Mouse (Mus musculus): ENCODE measurements around the gene Ly6g5c. TPM values are rescaled to one million over a fixed set of nuclear protein-coding genes. Genes with fewer than 3 reads are reported as not detected.

Gene Ly6g5c
- polyA plus RNA-seq, 1 experiment from 2014 or later: not detected

GRCm38 (mm10) chr17:35077786-35078233 lies 30.3 kb upstream of the Ly6g5c start, which contains the start of gene Ly6g6d:
TSS of gene Ly6g6d (minus strand) at chr17:35078065.
- H3K4me3 ChIP-seq (ENCODE audit: low read depth, low read length): peak within 1 kb of the TSS; percentile 26
- H3K4me2 ChIP-seq (ENCODE audit: low read length): peak within 1 kb of the TSS; percentile 46
- 12% methylated on average over 14 of the region's 14 CpGs for WGBS
- no peaks in the 10 kb centered on the region for H3K27me3 ChIP-seq (ENCODE audit: control insufficient read depth, insufficient read depth, low read depth, low read length)
- H3K4me1 ChIP-seq (ENCODE audit: control insufficient read depth, insufficient read depth, low read length): no peaks in the 10 kb centered on the region
- no peaks in the 10 kb centered on the region for H3K9me3 ChIP-seq (replicated peaks; ENCODE audit: control insufficient read depth, low read length, poor library complexity, severe bottlenecking)
- no peak within 1 kb of the TSS for H3K27ac ChIP-seq (ENCODE audit: low read length)
- H3K9ac ChIP-seq (ENCODE audit: low read depth, low read length): peak within 1 kb of the TSS; percentile 54; the same call in 1 of the 2 replicates
- ATAC-seq: peak; percentile 36; the same call in 1 of the 2 replicates
- H3K36me3 ChIP-seq (ENCODE audit: control insufficient read depth, insufficient read depth, low read length): no peaks in the 10 kb centered on the region

- Histone ChIP-seq H3K36me3 (ENCODE audit: control insufficient read depth, insufficient read depth, low read length) (no peaks in the 10 kb centered on the region), H3K4me2 (ENCODE audit: low read length) (no peak overlapping the region), H3K4me1 (ENCODE audit: control insufficient read depth, insufficient read depth, low read length) (no peaks in the 10 kb centered on the region), H3K27ac (ENCODE audit: low read length) (no peak overlapping the region), H3K9me3 (replicated peaks; ENCODE audit: control insufficient read depth, low read length, poor library complexity, severe bottlenecking) (no peaks in the 10 kb centered on the region), H3K4me3 (ENCODE audit: low read depth, low read length) (no peak overlapping the region), H3K27me3 (ENCODE audit: control insufficient read depth, insufficient read depth, low read depth, low read length) (no peaks in the 10 kb centered on the region), H3K9ac (ENCODE audit: low read depth, low read length) (peak overlapping the region; percentile 10; the same call in 1 of the 2 replicates)
- no peak for ATAC-seq
- 78% methylated on average over 9 of the region's 9 CpGs for WGBS
Observed at GRCm38 (mm10) chr17:35079778-35080177, 28.3 kb upstream of the Ly6g5c start.

GRCm38 (mm10) chr17:35080248-35080647 lies 27.8 kb upstream of the Ly6g5c start:
- no peak overlapping the region for H3K4me3 ChIP-seq (ENCODE audit: low read depth, low read length)
- peak overlapping the region; percentile 10; the same call in 1 of the 2 replicates for H3K9ac ChIP-seq (ENCODE audit: low read depth, low read length)
- H3K4me1 ChIP-seq (ENCODE audit: control insufficient read depth, insufficient read depth, low read length): no peaks in the 10 kb centered on the region
- no peaks in the 10 kb centered on the region for H3K9me3 ChIP-seq (replicated peaks; ENCODE audit: control insufficient read depth, low read length, poor library complexity, severe bottlenecking)
- no peaks in the 10 kb centered on the region for H3K27me3 ChIP-seq (ENCODE audit: control insufficient read depth, insufficient read depth, low read depth, low read length)
- ATAC-seq: no peak
- H3K4me2 ChIP-seq (ENCODE audit: low read length): no peak overlapping the region
- 55% methylated on average over 6 of the region's 6 CpGs for WGBS
- H3K36me3 ChIP-seq (ENCODE audit: control insufficient read depth, insufficient read depth, low read length): no peaks in the 10 kb centered on the region
- H3K27ac ChIP-seq (ENCODE audit: low read length): no peak overlapping the region

GRCm38 (mm10) chr17:35080710-35081109 lies 27.4 kb upstream of the Ly6g5c start:
- no peak for ATAC-seq
- Histone ChIP-seq H3K9ac (ENCODE audit: low read depth, low read length) (no peak overlapping the region), H3K9me3 (replicated peaks; ENCODE audit: control insufficient read depth, low read length, poor library complexity, severe bottlenecking) (no peaks in the 10 kb centered on the region), H3K27ac (ENCODE audit: low read length) (no peak overlapping the region), H3K4me3 (ENCODE audit: low read depth, low read length) (no peak overlapping the region), H3K36me3 (ENCODE audit: control insufficient read depth, insufficient read depth, low read length) (no peaks in the 10 kb centered on the region), H3K4me1 (ENCODE audit: control insufficient read depth, insufficient read depth, low read length) (no peaks in the 10 kb centered on the region), H3K4me2 (ENCODE audit: low read length) (no peak overlapping the region), H3K27me3 (ENCODE audit: control insufficient read depth, insufficient read depth, low read depth, low read length) (no peaks in the 10 kb centered on the region)
- 84% methylated on average over 4 of the region's 4 CpGs for WGBS

- H3K27me3 ChIP-seq (ENCODE audit: control insufficient read depth, insufficient read depth, low read depth, low read length): no peaks in the 10 kb centered on the region
- H3K9ac ChIP-seq (ENCODE audit: low read depth, low read length): no peak overlapping the region
- no peaks in the 10 kb centered on the region for H3K9me3 ChIP-seq (replicated peaks; ENCODE audit: control insufficient read depth, low read length, poor library complexity, severe bottlenecking)
- no peaks in the 10 kb centered on the region for H3K36me3 ChIP-seq (ENCODE audit: control insufficient read depth, insufficient read depth, low read length)
- 84% methylated on average over 16 of the region's 16 CpGs for WGBS
- no peak overlapping the region for H3K4me2 ChIP-seq (ENCODE audit: low read length)
- H3K27ac ChIP-seq (ENCODE audit: low read length): no peak overlapping the region
- no peak for ATAC-seq
- no peaks in the 10 kb centered on the region for H3K4me1 ChIP-seq (ENCODE audit: control insufficient read depth, insufficient read depth, low read length)
- H3K4me3 ChIP-seq (ENCODE audit: low read depth, low read length): no peak overlapping the region
Observed at GRCm38 (mm10) chr17:35082841-35083576, 25.1 kb upstream of the Ly6g5c start.

- no peak overlapping the region for H3K4me3 ChIP-seq (ENCODE audit: low read depth, low read length)
- H3K27me3 ChIP-seq (ENCODE audit: control insufficient read depth, insufficient read depth, low read depth, low read length): no peaks in the 10 kb centered on the region
- ATAC-seq: no peak
- H3K4me1 ChIP-seq (ENCODE audit: control insufficient read depth, insufficient read depth, low read length): no peaks in the 10 kb centered on the region
- no peak overlapping the region for H3K9ac ChIP-seq (ENCODE audit: low read depth, low read length)
- no peak overlapping the region for H3K4me2 ChIP-seq (ENCODE audit: low read length)
- WGBS: 90% methylated on average over 3 of the region's 3 CpGs
- no peak overlapping the region for H3K27ac ChIP-seq (ENCODE audit: low read length)
- no peaks in the 10 kb centered on the region for H3K36me3 ChIP-seq (ENCODE audit: control insufficient read depth, insufficient read depth, low read length)
- no peaks in the 10 kb centered on the region for H3K9me3 ChIP-seq (replicated peaks; ENCODE audit: control insufficient read depth, low read length, poor library complexity, severe bottlenecking)
Observed at GRCm38 (mm10) chr17:35083929-35084497, 24.1 kb upstream of the Ly6g5c start.

- no peak for ATAC-seq
- 84% methylated on average over 7 of the region's 7 CpGs for WGBS
Observed at GRCm38 (mm10) chr17:35085208-35085865, 22.7 kb upstream of the Ly6g5c start, which contains the start of gene Ly6g6f. TSS of gene Ly6g6f (minus strand) at chr17:35085610.

GRCm38 (mm10) chr17:35088151-35088550 lies 19.9 kb upstream of the Ly6g5c start:
- Histone ChIP-seq H3K4me3 (ENCODE audit: low read depth, low read length) (no peak overlapping the region), H3K4me2 (ENCODE audit: low read length) (no peak overlapping the region), H3K9me3 (replicated peaks; ENCODE audit: control insufficient read depth, low read length, poor library complexity, severe bottlenecking) (no peaks in the 10 kb centered on the region), H3K27me3 (ENCODE audit: control insufficient read depth, insufficient read depth, low read depth, low read length) (no peaks in the 10 kb centered on the region), H3K36me3 (ENCODE audit: control insufficient read depth, insufficient read depth, low read length) (peaks cover 12% of the 10 kb centered on the region; the same call in 1 of the 2 replicates), H3K27ac (ENCODE audit: low read length) (no peak overlapping the region), H3K4me1 (ENCODE audit: control insufficient read depth, insufficient read depth, low read length) (peaks cover 12% of the 10 kb centered on the region), H3K9ac (ENCODE audit: low read depth, low read length) (no peak overlapping the region)
- no peak for ATAC-seq
- WGBS: 49% methylated on average over 2 of the region's 2 CpGs

More at GRCm38 (mm10) chr17:35085208-35085865, 22.7 kb upstream of the Ly6g5c start, which contains the start of gene Ly6g6f:
- no peak within 1 kb of the TSS for H3K4me3 ChIP-seq (ENCODE audit: low read depth, low read length)
- peaks cover 6% of the 10 kb centered on the region for H3K4me1 ChIP-seq (ENCODE audit: control insufficient read depth, insufficient read depth, low read length)
- H3K27me3 ChIP-seq (ENCODE audit: control insufficient read depth, insufficient read depth, low read depth, low read length): no peaks in the 10 kb centered on the region
- H3K9ac ChIP-seq (ENCODE audit: low read depth, low read length): no peak within 1 kb of the TSS
- no peaks in the 10 kb centered on the region for H3K9me3 ChIP-seq (replicated peaks; ENCODE audit: control insufficient read depth, low read length, poor library complexity, severe bottlenecking)
- H3K36me3 ChIP-seq (ENCODE audit: control insufficient read depth, insufficient read depth, low read length): no peaks in the 10 kb centered on the region
- H3K27ac ChIP-seq (ENCODE audit: low read length): no peak within 1 kb of the TSS
- H3K4me2 ChIP-seq (ENCODE audit: low read length): no peak within 1 kb of the TSS

All from midbrain, embryonic 16.5 days (tissue).